Mouse (Mus musculus): ENCODE measurements around the gene Xlr3c.
A peak's percentile ranks its signal among the peaks of the same experiment; 100 is the strongest.
"Not testable (repeated sequence)": the region's sequence is repeated elsewhere in the genome, so short reads cannot be mapped to it uniquely, and the experiment has no call there.

Gene Xlr3c

GRCm38 (mm10) chrX:73265270-73265669 is at the start of gene Xlr3c:
Xlr3c (minus strand) TSS chrX:73265390.
- not testable (repeated sequence) for DNase-seq (ENCODE audit: low read depth, low spot score)

GRCm38 (mm10) chrX:73312522-73312921 is 47.3 kb upstream of the Xlr3c start:
- peak; percentile 12 for DNase-seq (ENCODE audit: low read depth, low spot score)

- DNase-seq (ENCODE audit: low read depth, low spot score), result not testable (repeated sequence)
Observed at GRCm38 (mm10) chrX:73295745-73296144, 30.6 kb upstream of the Xlr3c start.

- not testable (repeated sequence) for DNase-seq (ENCODE audit: low read depth, low spot score)
Observed at GRCm38 (mm10) chrX:73292876-73293275, 27.7 kb upstream of the Xlr3c start, which contains the start of the genes Xlr5a and Xlr5c. Xlr5a (minus strand) TSS chrX:73292976. Xlr5c (minus strand) TSS chrX:73292976.

GRCm38 (mm10) chrX:73262428-73262827 is 2.8 kb downstream of the Xlr3c start:
- DNase-seq (ENCODE audit: low read depth, low spot score), result not testable (repeated sequence)

GRCm38 (mm10) chrX:73242821-73243325 is 22.3 kb downstream of the Xlr3c start, which contains the start of gene Xlr4c:
Xlr4c (minus strand) TSS chrX:73243130.
- DNase-seq (ENCODE audit: low read depth, low spot score), result not testable (repeated sequence)

GRCm38 (mm10) chrX:73229288-73229687 is 35.9 kb downstream of the Xlr3c start:
- DNase-seq (ENCODE audit: low read depth, low spot score), result no peak

GRCm38 (mm10) chrX:73228606-73229214 is 36.5 kb downstream of the Xlr3c start:
- DNase-seq (ENCODE audit: low read depth, low spot score), result peak; percentile 23

- peak; percentile 81 for DNase-seq (ENCODE audit: low read depth, low spot score)
Observed at GRCm38 (mm10) chrX:73227914-73228605, 37.1 kb downstream of the Xlr3c start, which contains the start of gene F8a. F8a (plus strand) TSS chrX:73228291.

- DNase-seq (ENCODE audit: low read depth, low spot score), result no peak
Observed at GRCm38 (mm10) chrX:73225365-73225764, 39.8 kb downstream of the Xlr3c start.

- DNase-seq (ENCODE audit: low read depth, low spot score), result not testable (repeated sequence)
Observed at GRCm38 (mm10) chrX:73213819-73214564, 51.2 kb downstream of the Xlr3c start, which contains the start of gene Xlr4b. Xlr4b (plus strand) TSS chrX:73214333.

Data from mesoderm, embryonic 11.5 days (tissue).